8 mouse cellular contexts compared by ENCODE assay signal in genomic region chr17:78916369-78916813, GRCm38 (mm10). TPM values are rescaled to one million over a fixed set of nuclear protein-coding genes. Genes with fewer than 3 reads are reported as not detected.
DNase-seq lines count a peak whose midpoint lies in the region; ATAC-seq and TF ChIP-seq lines count a peak whose summit lies in the region.

Gene Cebpzos, plus strand, starts transcription at chr17:78916500.

- no peak; the same call in 1 of the 2 replicates for TF ChIP-seq CTCF in liver, embryonic 14.5 days (IDR thresholded peaks at IDR 0.05; ENCODE audit: low read depth)
- peak; percentile 18; the same call in 1 of the 2 replicates for TF ChIP-seq CTCF in stomach, postnatal 0 days (IDR thresholded peaks at IDR 0.05; ENCODE audit: low read depth)

- H3K9ac ChIP-seq in heart, embryonic 15.5 days: peak within 1 kb of the TSS; percentile 77
- H3K9ac ChIP-seq in liver, embryonic 14.5 days (replicated peaks): peak within 1 kb of the TSS; percentile 84
- peak within 1 kb of the TSS; percentile 80 for H3K9ac ChIP-seq in neural tube, embryonic 11.5 days (ENCODE audit: low read length)
- peak within 1 kb of the TSS; percentile 80 for H3K9ac ChIP-seq in stomach, postnatal 0 days (ENCODE audit: low read length)

- H3K36me3 ChIP-seq in forebrain, embryonic 10.5 days (replicated peaks): peaks cover 39% of the 10 kb centered on the region
- H3K36me3 ChIP-seq in heart, embryonic 15.5 days: peaks cover 26% of the 10 kb centered on the region
- peaks cover 14% of the 10 kb centered on the region for H3K36me3 ChIP-seq in liver, embryonic 14.5 days (replicated peaks; ENCODE audit: control insufficient read depth, insufficient read depth, low read depth)
- peaks cover 9% of the 10 kb centered on the region for H3K36me3 ChIP-seq in neural tube, embryonic 11.5 days (ENCODE audit: control insufficient read depth, insufficient read depth, low read length)
- peaks cover 8% of the 10 kb centered on the region for H3K36me3 ChIP-seq in stomach, postnatal 0 days (ENCODE audit: control insufficient read depth, insufficient read depth, low read length)

- peak within 1 kb of the TSS; percentile 91 for H3K27ac ChIP-seq in forebrain, embryonic 10.5 days
- peak within 1 kb of the TSS; percentile 87 for H3K27ac ChIP-seq in heart, embryonic 15.5 days
- H3K27ac ChIP-seq in liver, embryonic 14.5 days: peak within 1 kb of the TSS; percentile 76
- H3K27ac ChIP-seq in neural tube, embryonic 11.5 days (ENCODE audit: low read depth, low read length): 0 out of 2 replicates have a peak within 1 kb of the TSS, but pooled peaks have one; percentile 65
- peak within 1 kb of the TSS; percentile 90 for H3K27ac ChIP-seq in stomach, postnatal 0 days (replicated peaks)

- DNase-seq in c-Kit-negative CD71-positive TER-119-positive erythroid progenitor cells, embryonic 14.5 days (ENCODE audit: low read depth, low spot score): peak; percentile 79
- DNase-seq in forebrain, embryonic 10.5 days (ENCODE audit: extremely low spot score, low spot score): peak; percentile 87
- peak; percentile 91 to 94 for DNase-seq in kidney, postnatal 25 days
- peak; percentile 78 to 90 (median 81) for DNase-seq in liver, embryonic 14.5 days (ENCODE audit: low read depth in 3 of 3, low spot score in 3 of 3)
- DNase-seq in neural tube, embryonic 11.5 days (ENCODE audit: low spot score): peak; percentile 90
- peak; percentile 93 for DNase-seq in stomach, postnatal 0 days (ENCODE audit: low spot score)

- H3K27me3 ChIP-seq in forebrain, embryonic 10.5 days (ENCODE audit: poor library complexity, severe bottlenecking): no peaks in the 10 kb centered on the region
- H3K27me3 ChIP-seq in heart, embryonic 15.5 days: no peaks in the 10 kb centered on the region
- H3K27me3 ChIP-seq in liver, embryonic 14.5 days (ENCODE audit: control insufficient read depth, insufficient read depth, low read length): no peaks in the 10 kb centered on the region
- H3K27me3 ChIP-seq in neural tube, embryonic 11.5 days (ENCODE audit: control insufficient read depth, insufficient read depth, low read length): no peaks in the 10 kb centered on the region
- H3K27me3 ChIP-seq in stomach, postnatal 0 days (ENCODE audit: control insufficient read depth, insufficient read depth, low read length): no peaks in the 10 kb centered on the region

- peaks cover 28% of the 10 kb centered on the region for H3K4me1 ChIP-seq in forebrain, embryonic 10.5 days
- H3K4me1 ChIP-seq in heart, embryonic 15.5 days (replicated peaks): peaks cover 16% of the 10 kb centered on the region
- H3K4me1 ChIP-seq in liver, embryonic 14.5 days (replicated peaks; ENCODE audit: control insufficient read depth in 2 of 2, insufficient read depth in 2 of 2, low read length in 1 of 2): peaks cover 9 to 10% of the 10 kb centered on the region in 2 experiments; a peak in 3 of 4 replicates
- peaks cover 3% of the 10 kb centered on the region; the same call in 1 of the 2 replicates for H3K4me1 ChIP-seq in neural tube, embryonic 11.5 days (ENCODE audit: control insufficient read depth, insufficient read depth, low read length)
- H3K4me1 ChIP-seq in stomach, postnatal 0 days (replicated peaks; ENCODE audit: control insufficient read depth, insufficient read depth): no peaks in the 10 kb centered on the region; the same call in 1 of the 2 replicates

- no peaks in the 10 kb centered on the region for H3K9me3 ChIP-seq in forebrain, embryonic 10.5 days
- H3K9me3 ChIP-seq in heart, embryonic 15.5 days (replicated peaks): no peaks in the 10 kb centered on the region
- no peaks in the 10 kb centered on the region for H3K9me3 ChIP-seq in liver, embryonic 14.5 days (ENCODE audit: control insufficient read depth, low read length)
- no peaks in the 10 kb centered on the region for H3K9me3 ChIP-seq in neural tube, embryonic 11.5 days (ENCODE audit: control insufficient read depth, low read length)
- no peaks in the 10 kb centered on the region for H3K9me3 ChIP-seq in stomach, postnatal 0 days (ENCODE audit: control insufficient read depth, low read length)

- no peak for TF ChIP-seq EP300 in liver, embryonic 14.5 days (IDR thresholded peaks at IDR 0.05; ENCODE audit: low read depth)
- no peak for TF ChIP-seq EP300 in stomach, postnatal 0 days (optimal IDR thresholded peaks at IDR 0.05)

- under 1% methylated on average over 37 of the region's 37 CpGs for WGBS in forebrain, embryonic 10.5 days
- under 1% methylated on average over 37 of the region's 37 CpGs for WGBS in heart, embryonic 15.5 days
- WGBS in liver, embryonic 14.5 days (ENCODE audit: insufficient replicate concordance): 0% methylated on average over 37 of the region's 37 CpGs
- WGBS in neural tube, embryonic 11.5 days: 0% methylated on average over 37 of the region's 37 CpGs
- WGBS in stomach, postnatal 0 days: under 1% methylated on average over 31 of the region's 37 CpGs

- peak within 1 kb of the TSS; percentile 76 for H3K4me2 ChIP-seq in heart, embryonic 15.5 days
- H3K4me2 ChIP-seq in liver, embryonic 14.5 days (ENCODE audit: low read depth): peak within 1 kb of the TSS; percentile 83
- H3K4me2 ChIP-seq in neural tube, embryonic 11.5 days (ENCODE audit: low read depth): peak within 1 kb of the TSS; percentile 61
- H3K4me2 ChIP-seq in stomach, postnatal 0 days (replicated peaks; ENCODE audit: low read depth): peak within 1 kb of the TSS; percentile 69

- ATAC-seq in CD4-positive, CD25-positive, alpha-beta regulatory T cell, adult 4 months: peak; percentile 86
- peak; percentile 93 for ATAC-seq in heart, embryonic 15.5 days (replicated peaks; ENCODE audit: insufficient number of reproducible peaks, insufficient read depth, low FRiP score, low read depth)
- peak; percentile 93 for ATAC-seq in liver, embryonic 14.5 days (ENCODE audit: insufficient read depth)
- peak; percentile 87 for ATAC-seq in neural tube, embryonic 11.5 days (ENCODE audit: insufficient read depth, low FRiP score, low TSS enrichment)
- peak; percentile 94 for ATAC-seq in stomach, postnatal 0 days (ENCODE audit: low FRiP score, low TSS enrichment)

- peak within 1 kb of the TSS; percentile 77 for H3K4me3 ChIP-seq in forebrain, embryonic 10.5 days
- H3K4me3 ChIP-seq in heart, embryonic 15.5 days: peak within 1 kb of the TSS; percentile 69
- H3K4me3 ChIP-seq in liver, embryonic 14.5 days (ENCODE audit: insufficient read depth in 1 of 2, low read depth in 2 of 2, low read length in 2 of 2): peak within 1 kb of the TSS; percentile 76 to 93
- peak within 1 kb of the TSS; percentile 63 for H3K4me3 ChIP-seq in neural tube, embryonic 11.5 days (ENCODE audit: low read depth, low read length)
- H3K4me3 ChIP-seq in stomach, postnatal 0 days (ENCODE audit: low read depth, low read length): peak within 1 kb of the TSS; percentile 59

RNA-seq across cellular contexts. Expression of gene Cebpzos, which starts in this region (rescaled TPM):
- 10 to 100 TPM; 70.3 to 70.8 TPM for polyA plus RNA-seq in CD4-positive, CD25-positive, alpha-beta regulatory T cell, adult 4 months (2017; shearing (Covaris generic))
- 106 and 109 TPM in 2 replicates for polyA plus RNA-seq in forebrain, embryonic 10.5 days (2016; fragmentation: Nextera tagmentation; extraction: Ambion mirVana)
- polyA plus RNA-seq in heart, embryonic 15.5 days (2015; fragmentation: Nextera tagmentation; extraction: Ambion mirVana): 74.8 and 89.6 TPM in 2 replicates
- polyA plus RNA-seq in liver, embryonic 14.5 days (2012; rRNA removed): 10.7 and 14.2 TPM in 2 replicates
- polyA plus RNA-seq in liver, embryonic 14.5 days (2014; fragmentation: Nextera tagmentation; extraction: Ambion mirVana): 54.7 and 55.2 TPM in 2 replicates
- 99.3 and 109 TPM in 2 replicates for polyA plus RNA-seq in neural tube, embryonic 11.5 days (2014; fragmentation: Nextera tagmentation; extraction: Ambion mirVana)
- 131 and 136 TPM in 2 replicates for polyA plus RNA-seq in stomach, postnatal 0 days (2015; fragmentation: Nextera tagmentation; extraction: Ambion mirVana)

Comparison
In these comparisons a context has a peak if more than half of its experiments do, and no peak if none do; other contexts are left out.
1. Peak in every context shown above with its lines: DNase-seq, ATAC-seq, H3K4me3 ChIP-seq and H3K27ac ChIP-seq.